Mouse (Mus musculus) lung, embryonic 15.5 days (tissue): ENCODE results near the gene Morn1. TPM values are rescaled to one million over a fixed set of nuclear protein-coding genes. Genes with fewer than 3 reads are reported as not detected.
A peak's percentile ranks its signal among the peaks of the same experiment; 100 is the strongest.

Experiments
- ATAC-seq: fragments of 200-750 bp; cut with Nextera tagmentation; 2 replicates; pipeline ENCODE4 v1.8.0; 2017; ENCODE audit warnings: moderate number of reproducible peaks, borderline replicate concordance; ENCODE audit not compliant: low FRiP score, low TSS enrichment; ENCODE audit errors: extremely low read depth
- H3K27ac ChIP-seq: fragments of 300-500 bp; sonication (generic); 2 replicates; pipeline ENCODE4 v1.5.1; 2015; ENCODE audit warnings: moderate library complexity, mild to moderate bottlenecking, inconsistent platforms
- H3K27me3 ChIP-seq: fragments of 300-500 bp; sonication (generic); 2 replicates; pipeline ENCODE4 v1.6.1; 2015; ENCODE audit warnings: inconsistent platforms
- H3K36me3 ChIP-seq: fragments of 300-500 bp; sonication (generic); 2 replicates; pipeline ENCODE4 v1.6.1; 2015; ENCODE audit warnings: inconsistent platforms
- H3K4me1 ChIP-seq: fragments of 300-500 bp; sonication (generic); 2 replicates; pipeline ENCODE4 v1.6.1; 2015; ENCODE audit warnings: inconsistent platforms
- H3K4me2 ChIP-seq: fragments of 300-500 bp; sonication (generic); 2 replicates; pipeline ENCODE4 v1.6.1; 2015; ENCODE audit warnings: inconsistent platforms, mild to moderate bottlenecking, moderate library complexity
- H3K4me3 ChIP-seq: fragments of 300-500 bp; sonication (generic); 2 replicates; pipeline ENCODE4 v1.5.1; 2015; ENCODE audit warnings: mild to moderate bottlenecking, inconsistent platforms
- H3K9ac ChIP-seq: fragments of 300-500 bp; sonication (generic); 2 replicates; pipeline ENCODE4 v1.6.1; 2015; ENCODE audit warnings: inconsistent platforms
- H3K9me3 ChIP-seq: fragments of 300-500 bp; sonication (generic); 2 replicates; pipeline ENCODE4 v1.6.1; 2016; ENCODE audit warnings: inconsistent platforms
- WGBS: fragments of 180-500 bp; shearing (Covaris S2); methylation state at CpG from one replicate; pipeline ENCODE4 v1.1.7; 2015; 5-methylcytosine and 5-hydroxymethylcytosine counted together
- polyA plus RNA-seq: library from polyadenylated mRNA; unstranded; fragments of >200 nt; fragmentation: Nextera tagmentation; extraction: Ambion mirVana; gene quantifications from 2 replicates; pipeline ENCODE4 v1.2.1, GENCODE M21; 2015

The Morn1 gene
- polyA plus RNA-seq, 1 experiment from 2014 or later: 7.7 TPM

DNA sequence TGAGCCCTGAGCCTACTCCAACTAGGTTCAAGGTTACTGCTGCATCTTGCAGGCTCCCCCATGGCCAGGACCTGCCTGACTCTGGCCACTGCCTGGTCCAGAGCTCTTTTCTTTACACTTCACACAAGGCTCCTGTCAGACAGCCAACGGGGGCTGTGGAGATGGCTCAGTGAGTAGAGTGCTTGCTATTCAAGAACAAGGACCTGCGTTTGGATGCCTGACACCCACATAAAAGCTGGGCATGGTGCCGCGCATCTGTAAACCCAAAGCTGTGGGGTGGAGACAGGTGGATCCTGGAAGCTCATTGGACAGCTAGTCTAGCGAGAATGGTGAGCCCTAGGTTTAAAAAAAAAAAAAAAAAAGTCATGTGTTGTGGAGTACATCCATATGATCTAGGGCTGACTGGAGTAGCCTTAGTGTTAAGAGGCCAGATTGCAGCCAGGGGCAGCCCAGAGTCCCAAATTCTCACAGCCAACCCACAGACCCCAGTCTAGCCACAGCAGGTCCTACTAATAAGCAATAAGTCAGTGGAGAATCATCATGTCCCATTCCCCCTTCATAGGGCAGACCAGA lies 85.7 kb downstream of the Morn1 start:
- H3K9me3 ChIP-seq: no peaks in the 10 kb centered on the region
- H3K4me3 ChIP-seq: no peak overlapping the region
- peak overlapping the region; percentile 98 for H3K27ac ChIP-seq
- no peak overlapping the region for H3K4me2 ChIP-seq
- H3K9ac ChIP-seq: 0 out of 2 replicates have a peak overlapping the region, but pooled peaks have one; percentile 23
- no peaks in the 10 kb centered on the region for H3K36me3 ChIP-seq
- no peaks in the 10 kb centered on the region for H3K27me3 ChIP-seq
- ATAC-seq: no peak
- peaks cover 87% of the 10 kb centered on the region for H3K4me1 ChIP-seq
- WGBS: 76% methylated on average over 5 of the region's 5 CpGs

- peak overlapping the region; percentile 23 for H3K9ac ChIP-seq
- peak overlapping the region; percentile 43 for H3K4me2 ChIP-seq
- no peaks in the 10 kb centered on the region for H3K9me3 ChIP-seq
- H3K4me1 ChIP-seq: peaks cover 94% of the 10 kb centered on the region
- H3K27ac ChIP-seq: peak overlapping the region; percentile 98
- 10% methylated on average over 21 of the region's 21 CpGs for WGBS
- no peaks in the 10 kb centered on the region for H3K36me3 ChIP-seq
- H3K27me3 ChIP-seq: no peaks in the 10 kb centered on the region
- peak; percentile 91 for ATAC-seq
- peak overlapping the region; percentile 3; the same call in 1 of the 2 replicates for H3K4me3 ChIP-seq
Observed at GRCm38 (mm10) chr4:155172909-155173821, 86.8 kb downstream of the Morn1 start.

DNA sequence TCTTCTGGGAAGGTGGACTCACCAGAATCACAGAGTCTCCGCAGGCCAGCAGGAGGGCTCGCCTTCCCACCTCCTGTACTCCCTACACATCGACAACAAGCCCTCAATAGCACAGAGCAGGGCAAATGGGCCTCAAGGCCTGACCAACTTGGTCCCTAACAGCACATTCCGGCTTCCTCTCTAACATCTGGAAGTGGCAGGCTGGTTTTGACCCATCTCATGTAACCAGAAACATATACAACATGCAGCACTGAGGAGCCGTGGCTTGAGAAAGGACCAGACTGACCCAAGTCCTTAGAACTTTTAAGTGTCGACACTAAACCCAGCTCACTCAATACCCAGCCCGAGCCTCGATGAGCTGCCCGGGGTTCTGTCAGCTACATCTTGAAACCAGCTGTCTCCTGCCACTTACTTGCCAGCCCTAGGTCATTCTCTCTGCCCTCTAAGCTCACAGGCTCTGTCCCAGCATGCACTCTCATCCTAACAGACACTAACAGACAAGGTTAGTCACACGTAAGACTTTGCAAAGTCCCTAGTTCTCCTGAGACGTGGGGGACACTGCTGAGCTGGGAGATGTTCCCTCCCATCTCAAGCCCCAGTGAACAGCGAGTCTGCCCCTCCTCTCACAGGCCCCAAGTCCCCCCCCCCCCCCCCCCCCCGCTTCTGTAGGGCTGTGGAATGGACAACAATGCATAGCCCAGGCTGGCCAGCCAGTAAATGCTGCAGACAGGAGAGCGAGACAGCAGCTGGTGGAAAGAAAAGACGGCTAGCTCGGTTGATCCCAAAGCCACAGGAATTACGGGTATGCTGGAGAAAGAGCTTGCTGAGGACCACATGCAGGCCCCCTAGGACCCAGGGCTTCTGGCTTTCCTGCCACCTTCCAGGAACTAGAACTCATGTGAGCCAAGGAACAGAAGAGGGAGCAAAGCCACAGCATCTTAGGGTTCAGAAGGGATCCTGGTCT lies 87.7 kb downstream of the Morn1 start:
- H3K4me1 ChIP-seq: peaks cover 94% of the 10 kb centered on the region
- no peaks in the 10 kb centered on the region for H3K9me3 ChIP-seq
- peak overlapping the region; percentile 11; the same call in 1 of the 2 replicates for H3K9ac ChIP-seq
- no peaks in the 10 kb centered on the region for H3K27me3 ChIP-seq
- no peaks in the 10 kb centered on the region for H3K36me3 ChIP-seq
- H3K4me2 ChIP-seq: peak overlapping the region; percentile 40
- peak overlapping the region; percentile 98 for H3K27ac ChIP-seq
- H3K4me3 ChIP-seq: 0 out of 2 replicates have a peak overlapping the region, but pooled peaks have one; percentile 5
- ATAC-seq: peak; percentile 1; the same call in 1 of the 2 replicates
- WGBS: 13% methylated on average over 16 of the region's 17 CpGs

DNA sequence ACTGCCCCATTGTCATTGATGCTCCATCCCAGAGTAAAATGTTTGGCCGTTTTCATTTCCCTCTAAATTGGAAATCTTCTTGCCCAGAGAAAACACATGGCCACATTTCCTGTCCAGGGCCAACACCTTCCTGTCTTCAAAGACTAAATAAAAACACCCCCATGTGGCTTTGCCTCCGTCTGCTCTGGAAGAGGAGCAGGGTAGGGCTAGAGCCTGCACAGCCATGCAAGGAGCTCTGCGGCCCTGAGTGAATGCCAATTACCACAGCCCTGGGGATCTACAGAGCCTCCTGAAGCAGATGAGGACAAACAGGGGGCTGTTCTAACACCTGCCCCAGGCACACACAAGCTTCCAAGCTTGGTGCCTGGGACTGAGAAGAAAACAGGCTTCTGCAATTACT lies 89.8 kb downstream of the Morn1 start:
- WGBS: 61% methylated on average over 3 of the region's 3 CpGs
- 0 out of 2 replicates have a peak overlapping the region, but pooled peaks have one; percentile 41 for H3K27ac ChIP-seq

GRCm38 (mm10) chr4:155178274-155178673 lies 91.9 kb downstream of the Morn1 start:
- H3K36me3 ChIP-seq: no peaks in the 10 kb centered on the region
- peak overlapping the region; percentile 47 for H3K4me2 ChIP-seq
- 8% methylated on average over 6 of the region's 6 CpGs for WGBS
- no peaks in the 10 kb centered on the region for H3K9me3 ChIP-seq
- peak; percentile 60; the same call in 1 of the 2 replicates for ATAC-seq
- peaks cover 76% of the 10 kb centered on the region for H3K4me1 ChIP-seq
- no peak overlapping the region; the same call in 1 of the 2 replicates for H3K9ac ChIP-seq
- peak overlapping the region; percentile 96 for H3K27ac ChIP-seq
- H3K4me3 ChIP-seq: 0 out of 2 replicates have a peak overlapping the region, but pooled peaks have one; percentile 1
- H3K27me3 ChIP-seq: no peaks in the 10 kb centered on the region

More for the DNA sequence above, 89.8 kb downstream of the Morn1 start:
- Histone ChIP-seq H3K9me3 (no peaks in the 10 kb centered on the region), H3K4me2 (no peak overlapping the region), H3K9ac (no peak overlapping the region), H3K4me1 (peaks cover 90% of the 10 kb centered on the region), H3K4me3 (no peak overlapping the region), H3K36me3 (no peaks in the 10 kb centered on the region), H3K27me3 (no peaks in the 10 kb centered on the region)
- no peak for ATAC-seq

DNA sequence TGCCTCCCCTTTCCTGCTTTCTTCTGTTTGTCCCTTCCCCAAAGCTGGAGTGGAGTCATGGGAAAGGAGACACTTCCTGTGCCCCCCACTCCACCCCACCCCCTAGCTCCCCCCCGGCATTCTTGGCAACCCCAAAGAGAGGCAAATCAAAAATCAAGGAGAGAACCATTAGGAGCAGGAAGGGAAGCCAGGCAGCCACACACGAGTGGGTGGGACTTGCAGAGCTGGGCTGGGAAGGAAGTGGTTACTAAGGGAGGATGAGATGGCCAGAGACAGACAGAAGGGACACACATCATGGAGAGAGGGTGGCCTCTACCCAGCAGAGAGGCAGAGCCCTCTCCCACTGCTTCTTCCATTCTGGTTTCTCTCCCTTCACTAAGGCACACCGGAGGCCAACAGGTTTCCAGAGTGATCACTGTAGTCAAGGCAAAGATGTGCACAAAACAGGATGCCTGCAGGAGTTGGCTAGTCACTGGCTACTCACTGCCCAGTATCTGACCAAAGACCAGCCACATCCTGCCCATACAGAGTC lies 92.7 kb downstream of the Morn1 start:
- Histone ChIP-seq H3K4me1 (peaks cover 76% of the 10 kb centered on the region), H3K27me3 (no peaks in the 10 kb centered on the region), H3K27ac (peak overlapping the region; percentile 96), H3K4me2 (peak overlapping the region; percentile 47), H3K9me3 (no peaks in the 10 kb centered on the region), H3K36me3 (no peaks in the 10 kb centered on the region), H3K4me3 (0 out of 2 replicates have a peak overlapping the region, but pooled peaks have one; percentile 1), H3K9ac (no peak overlapping the region)
- 19% methylated on average over 3 of the region's 3 CpGs for WGBS
- peak; percentile 64; the same call in 1 of the 2 replicates for ATAC-seq

GRCm38 (mm10) chr4:155183201-155183600 lies 96.8 kb downstream of the Morn1 start:
- H3K27ac ChIP-seq: no peak overlapping the region
- H3K4me2 ChIP-seq: no peak overlapping the region
- no peak overlapping the region for H3K9ac ChIP-seq
- no peak overlapping the region for H3K4me3 ChIP-seq
- H3K4me1 ChIP-seq: peaks cover 73% of the 10 kb centered on the region
- no peaks in the 10 kb centered on the region for H3K9me3 ChIP-seq
- no peaks in the 10 kb centered on the region for H3K27me3 ChIP-seq
- no peak for ATAC-seq
- H3K36me3 ChIP-seq: no peaks in the 10 kb centered on the region
- 87% methylated on average over 7 of the region's 7 CpGs for WGBS

GRCm38 (mm10) chr4:155184248-155185070 lies 98.1 kb downstream of the Morn1 start:
- 54% methylated on average over 18 of the region's 18 CpGs for WGBS
- ATAC-seq: no peak
- 0 out of 2 replicates have a peak overlapping the region, but pooled peaks have one; percentile 10 for H3K9ac ChIP-seq

GRCm38 (mm10) chr4:155185845-155186244 lies 99.5 kb downstream of the Morn1 start:
- no peak overlapping the region for H3K4me3 ChIP-seq
- H3K27ac ChIP-seq: no peak overlapping the region
- H3K4me1 ChIP-seq: peaks cover 79% of the 10 kb centered on the region
- H3K27me3 ChIP-seq: no peaks in the 10 kb centered on the region
- no peak for ATAC-seq
- 82% methylated on average over 9 of the region's 9 CpGs for WGBS
- H3K9ac ChIP-seq: no peak overlapping the region
- H3K36me3 ChIP-seq: no peaks in the 10 kb centered on the region
- no peak overlapping the region for H3K4me2 ChIP-seq
- H3K9me3 ChIP-seq: no peaks in the 10 kb centered on the region

More at GRCm38 (mm10) chr4:155184248-155185070, 98.1 kb downstream of the Morn1 start:
- H3K36me3 ChIP-seq: no peaks in the 10 kb centered on the region
- no peaks in the 10 kb centered on the region for H3K9me3 ChIP-seq
- H3K27ac ChIP-seq: peak overlapping the region; percentile 40; the same call in 1 of the 2 replicates
- peak overlapping the region; percentile 11; the same call in 1 of the 2 replicates for H3K4me2 ChIP-seq
- H3K4me1 ChIP-seq: peaks cover 73% of the 10 kb centered on the region
- no peaks in the 10 kb centered on the region for H3K27me3 ChIP-seq
- no peak overlapping the region for H3K4me3 ChIP-seq

DNA sequence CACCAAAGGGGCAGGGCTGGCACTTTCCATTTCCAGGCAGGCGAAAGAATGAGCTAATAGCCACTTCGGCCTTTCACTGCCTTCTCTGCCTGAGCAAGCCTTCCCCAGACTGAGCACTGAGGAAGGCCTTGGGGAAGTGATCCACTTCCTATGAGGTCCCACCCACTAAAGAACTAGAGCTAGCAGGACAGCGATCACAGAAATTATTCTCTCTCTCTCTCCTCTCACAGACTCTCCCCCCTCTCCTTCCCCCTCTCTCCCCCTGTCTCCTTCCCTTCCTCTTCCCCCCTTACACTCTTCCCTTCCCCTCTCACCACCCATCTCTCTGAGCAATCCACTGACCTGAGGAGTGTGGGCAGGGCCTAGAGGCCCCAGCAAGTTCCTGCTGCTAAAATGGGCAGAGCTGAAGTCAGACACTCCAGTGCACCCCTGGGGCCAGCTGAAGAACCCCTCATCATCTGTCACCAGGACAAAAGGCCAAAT lies 100.9 kb downstream of the Morn1 start:
- no peaks in the 10 kb centered on the region for H3K36me3 ChIP-seq
- no peaks in the 10 kb centered on the region for H3K27me3 ChIP-seq
- H3K4me2 ChIP-seq: no peak overlapping the region
- 28% methylated on average over 3 of the region's 3 CpGs for WGBS
- 0 out of 2 replicates have a peak, but pooled peaks have one; percentile 19 for ATAC-seq
- H3K4me1 ChIP-seq: peaks cover 85% of the 10 kb centered on the region
- no peaks in the 10 kb centered on the region for H3K9me3 ChIP-seq
- H3K27ac ChIP-seq: peak overlapping the region; percentile 18
- no peak overlapping the region for H3K4me3 ChIP-seq
- no peak overlapping the region for H3K9ac ChIP-seq
